Mouse (Mus musculus) v-Abl transformed pro-B cells (cell line): Measurements from ENCODE around the gene Pde6h.

Experiments
- in situ Hi-C, 2 experiments: fragments of 400-800 bp; cut with MboI; formaldehyde crosslinking; loops; one replicate each; pipeline ENCODE4 v1.15.1; 2025; ENCODE audit not compliant: unreplicated experiment in 2 of 2

The Pde6h gene

DNA sequence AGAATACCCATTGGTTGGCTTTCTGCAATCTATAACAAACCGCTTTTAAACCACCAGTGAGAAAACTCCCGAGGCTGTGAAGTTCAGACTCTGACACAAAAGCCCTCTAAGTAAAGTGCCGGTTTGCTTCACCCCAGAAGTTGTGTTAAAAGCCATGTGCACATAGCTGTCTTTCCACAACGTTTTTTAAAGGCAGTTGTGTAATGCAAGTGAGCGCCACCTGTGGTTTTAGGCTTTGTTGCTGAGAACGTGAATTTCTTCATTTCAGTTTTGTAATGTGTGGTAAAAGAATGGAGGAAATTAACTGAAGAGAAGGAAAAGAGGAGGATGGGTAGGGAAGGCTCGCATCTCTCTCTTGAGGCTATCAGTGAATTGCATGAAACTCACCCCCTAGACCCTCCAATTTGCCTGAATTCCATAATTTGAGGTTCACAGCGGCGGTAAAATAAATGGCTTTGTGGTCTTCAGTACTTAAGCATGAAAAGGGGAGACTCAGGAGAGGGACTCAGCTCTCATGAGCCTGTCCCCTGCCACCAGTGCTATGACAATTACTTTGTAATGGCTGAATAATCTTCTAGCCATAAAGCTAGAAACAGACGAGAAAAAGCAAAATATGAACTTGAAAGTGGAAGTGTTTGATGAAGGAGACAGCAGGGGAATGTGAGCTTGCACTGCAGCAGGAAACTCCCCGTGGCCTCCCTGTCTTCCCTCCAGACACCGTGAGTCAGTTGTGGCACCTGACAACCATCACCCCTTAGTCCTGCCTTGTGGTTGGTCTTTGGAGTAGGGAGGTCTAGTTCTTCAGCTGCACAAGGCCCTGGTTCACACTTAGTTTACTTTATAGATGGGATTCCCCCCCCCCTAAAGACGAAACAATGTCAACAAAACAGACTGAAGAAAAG is 41.2 kb downstream of the Pde6h start:
- in situ Hi-C loops = loop anchor here (5.0 to 10.0 kb wide), 3 partner anchors 33 to 103 kb away; no protein-coding TSS in a partner anchor

DNA sequence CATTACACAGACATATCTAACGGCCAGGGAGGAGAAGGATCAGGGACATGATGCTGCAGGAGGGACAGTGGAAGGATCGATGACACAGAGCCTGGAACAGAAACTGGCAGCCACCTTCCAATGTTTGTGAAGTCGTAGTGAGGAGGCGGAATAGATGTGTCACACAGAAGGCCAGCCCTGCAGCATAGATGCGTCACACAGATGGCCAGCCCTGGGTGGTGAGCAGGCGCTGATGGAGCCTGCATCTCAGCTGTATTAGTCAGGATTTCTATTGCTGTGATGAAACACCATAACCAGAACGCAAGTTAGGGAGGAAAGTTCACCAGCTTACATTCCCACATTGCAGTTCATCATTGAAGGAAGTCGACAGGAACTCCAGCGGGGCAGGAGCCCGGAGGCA is 42.3 kb downstream of the Pde6h start:
- in situ Hi-C loops = loop anchor here (5.0 to 10.0 kb wide), 3 partner anchors 34 to 104 kb away; no protein-coding TSS in a partner anchor

DNA sequence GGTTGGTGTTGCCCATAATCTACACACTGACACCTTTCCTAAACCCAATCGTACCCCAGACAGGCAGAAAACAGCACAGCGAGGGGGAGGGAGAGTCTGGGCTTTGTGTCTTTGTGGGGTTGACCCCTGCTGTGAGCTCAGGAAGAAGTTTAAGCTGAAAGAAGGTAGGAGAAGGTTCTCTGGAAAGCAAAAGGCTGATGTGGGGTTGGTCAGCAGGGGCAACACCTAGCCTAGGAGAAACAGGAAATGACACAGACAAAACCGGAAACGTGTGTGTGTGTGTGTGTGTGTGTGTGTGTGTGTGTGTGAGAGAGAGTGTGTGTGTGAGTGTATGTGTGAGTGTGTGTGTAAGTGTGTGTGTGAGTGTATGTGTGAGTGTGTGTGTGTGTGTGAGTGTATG is 43.8 kb downstream of the Pde6h start:
- in situ Hi-C loops = loop anchor here (5.0 to 10.0 kb wide), 3 partner anchors 35 to 105 kb away; no protein-coding TSS in a partner anchor

DNA sequence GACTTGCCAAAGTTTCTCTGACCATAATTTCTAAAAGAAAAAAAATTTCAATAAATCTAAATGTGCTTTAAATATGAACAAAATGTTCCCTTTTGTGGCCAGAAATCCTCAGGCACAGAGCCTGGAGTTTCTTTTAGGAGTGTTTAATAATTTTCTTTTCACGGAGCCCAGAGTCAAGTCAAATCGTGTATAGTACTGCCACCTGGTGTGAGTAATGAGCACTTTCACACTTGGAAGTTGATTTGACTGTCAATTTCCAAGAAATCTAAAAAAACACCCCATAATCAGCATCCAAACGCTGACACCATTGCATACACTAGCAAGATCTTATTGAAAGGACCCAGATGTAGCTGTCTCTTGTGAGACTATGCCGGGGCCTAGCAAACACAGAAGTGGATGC is 45.2 kb downstream of the Pde6h start:
- in situ Hi-C loops = loop anchor here (5.0 to 10.0 kb wide), 3 partner anchors 37 to 107 kb away; no protein-coding TSS in a partner anchor

DNA sequence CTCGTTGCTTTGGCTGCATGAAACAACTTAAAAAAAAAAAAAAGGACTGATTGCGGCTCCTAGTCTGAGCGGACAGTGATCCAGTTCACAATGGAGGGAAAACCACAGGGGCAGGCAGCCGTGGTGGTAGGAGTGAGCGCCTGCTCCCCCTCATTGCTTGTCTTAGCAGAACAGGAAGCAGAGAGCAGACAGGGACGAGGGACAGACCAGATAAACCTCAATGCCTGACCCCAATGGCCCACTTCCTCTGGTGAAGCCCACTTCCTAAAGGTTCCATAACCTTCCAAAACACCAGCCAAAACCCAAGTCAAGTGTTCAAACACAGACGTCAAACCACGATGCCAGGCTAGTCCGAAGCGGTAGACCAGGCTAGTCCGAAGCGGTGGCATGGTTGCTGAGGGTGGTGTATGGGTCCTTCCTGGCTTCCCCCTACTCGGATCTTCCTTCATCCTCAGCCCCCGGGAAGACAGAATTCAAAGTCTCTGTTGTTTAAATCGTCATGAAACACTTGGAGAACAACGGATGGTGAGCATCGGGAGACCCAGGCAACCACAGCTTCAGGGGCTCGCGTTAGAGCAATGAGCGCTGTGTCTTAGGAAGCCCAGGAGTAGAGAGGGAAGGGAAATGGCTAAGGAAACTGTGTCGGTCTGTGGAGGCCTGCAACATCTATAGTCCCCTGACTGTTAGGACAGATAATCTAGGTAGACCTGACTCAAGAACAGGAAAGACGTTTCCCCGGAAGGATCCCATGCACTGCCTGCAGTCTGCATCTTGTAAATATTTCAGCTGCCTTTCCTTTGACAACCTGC is 55.8 kb downstream of the Pde6h start:
- in situ Hi-C loops = loop anchor here (10.0 to 25.0 kb wide), 8 partner anchors 235 to 1892 kb away; partner anchors contain the start of gene Strap (in 1 of the 2)

DNA sequence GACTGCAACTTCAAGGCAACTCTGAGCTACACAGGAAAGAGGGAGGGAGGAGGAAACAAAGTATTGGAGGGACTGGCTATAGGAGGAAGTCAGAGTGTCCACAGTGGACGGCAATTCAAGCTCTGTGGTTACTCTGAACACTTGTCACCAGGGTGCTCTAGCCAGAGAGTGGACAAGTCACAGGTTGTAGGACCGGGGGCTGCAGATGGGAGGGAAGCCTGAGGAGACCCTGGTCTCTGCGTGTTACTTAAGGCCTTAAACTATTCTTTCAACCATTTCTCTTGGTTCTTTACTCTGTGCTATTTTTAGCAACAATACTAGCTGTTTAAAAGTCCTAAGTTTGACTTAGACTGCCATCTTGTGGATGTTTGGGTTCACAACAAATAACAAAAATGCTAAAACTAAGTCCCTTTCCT is 56.7 kb downstream of the Pde6h start:
- in situ Hi-C loops = loop anchor here (10.0 to 25.0 kb wide), 8 partner anchors 236 to 1893 kb away; partner anchors contain the start of gene Strap (in 1 of the 2)

DNA sequence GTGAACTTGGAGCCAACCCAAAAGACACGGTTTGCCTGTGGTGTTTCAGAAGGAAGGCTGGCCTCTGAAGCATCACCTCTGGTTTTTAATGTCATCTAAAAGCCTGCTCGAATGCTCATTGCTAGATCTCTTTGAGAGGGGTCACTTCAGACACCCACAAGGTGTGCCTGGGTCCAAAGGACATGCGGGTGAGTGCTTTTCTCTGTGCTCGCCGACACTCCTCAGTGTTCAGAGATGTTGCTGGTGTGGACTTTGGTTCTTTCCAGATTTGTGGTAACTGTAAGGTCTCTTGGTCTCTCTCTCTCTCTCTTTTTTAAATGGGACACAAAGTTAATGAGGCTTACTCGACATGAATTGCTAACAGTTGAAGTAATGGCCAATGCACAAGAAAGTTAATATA is 58.9 kb downstream of the Pde6h start:
- in situ Hi-C loops = loop anchor here (10.0 to 25.0 kb wide), 8 partner anchors 238 to 1895 kb away; partner anchors contain the start of gene Strap (in 1 of the 2)

DNA sequence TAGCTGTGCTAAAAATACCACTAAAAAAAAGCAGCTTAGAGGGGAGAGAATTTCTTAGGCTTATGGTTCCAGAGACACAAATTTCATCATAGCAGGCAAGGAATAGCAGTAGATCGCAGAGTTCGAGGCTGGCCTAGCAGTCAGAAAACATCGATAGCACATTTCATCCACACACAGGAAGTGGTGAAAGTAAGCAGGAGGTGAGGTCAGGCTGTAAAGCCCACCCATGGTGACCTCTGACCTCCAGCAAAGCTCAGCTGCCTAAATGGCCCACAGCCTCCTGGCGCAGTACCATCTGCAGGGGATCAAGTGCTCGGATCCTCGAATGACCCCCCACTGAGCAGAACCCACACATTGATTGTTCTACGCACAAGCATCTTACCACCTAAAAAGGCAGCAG is 59.6 kb downstream of the Pde6h start:
- in situ Hi-C loops = loop anchor here (10.0 to 25.0 kb wide), 8 partner anchors 238 to 1896 kb away; partner anchors contain the start of gene Strap (in 1 of the 2)

DNA sequence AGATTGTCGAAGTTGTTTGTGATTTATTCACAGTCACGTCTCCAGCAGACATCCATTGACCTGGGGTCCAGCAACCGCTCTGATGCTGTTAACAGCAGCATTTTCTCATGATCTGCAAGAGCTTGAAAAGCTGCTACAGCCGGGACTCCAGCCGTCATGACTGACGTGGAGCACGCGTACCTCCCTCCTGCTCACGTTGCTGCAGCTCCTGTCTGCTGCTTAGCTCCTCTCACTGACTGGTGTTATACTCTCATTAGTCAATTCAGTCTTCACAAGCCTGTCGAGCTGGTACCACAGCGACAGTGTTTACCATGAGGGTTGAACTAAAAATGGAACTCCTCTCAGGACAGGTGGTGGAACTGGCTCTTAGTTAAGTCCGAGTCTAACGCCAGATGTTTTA is 62.4 kb downstream of the Pde6h start:
- in situ Hi-C loops = loop anchor here (10.0 to 25.0 kb wide), 8 partner anchors 241 to 1899 kb away; partner anchors contain the start of gene Strap (in 1 of the 2)

DNA sequence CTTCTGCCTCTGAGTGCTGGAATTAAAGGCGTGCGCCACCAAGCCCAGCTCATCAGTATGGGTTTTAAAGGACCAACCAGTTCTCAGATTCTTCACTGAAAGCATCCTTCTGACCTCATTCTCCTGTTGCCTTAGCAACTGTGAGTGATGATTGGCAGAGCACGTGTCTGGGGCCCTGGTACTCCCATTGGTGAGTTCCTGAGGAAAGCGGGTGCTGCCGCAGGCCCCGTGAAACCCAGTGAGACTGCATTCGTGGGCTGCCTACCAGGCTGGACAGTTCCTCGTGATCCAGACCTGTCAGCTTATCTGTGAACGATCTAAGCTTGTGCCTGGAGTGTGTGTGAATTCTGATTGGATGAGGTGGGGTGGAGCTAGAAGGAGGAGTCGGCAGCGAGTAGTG is 63.1 kb downstream of the Pde6h start:
- in situ Hi-C loops = loop anchor here (10.0 to 25.0 kb wide), 8 partner anchors 242 to 1899 kb away; partner anchors contain the start of gene Strap (in 1 of the 2)

DNA sequence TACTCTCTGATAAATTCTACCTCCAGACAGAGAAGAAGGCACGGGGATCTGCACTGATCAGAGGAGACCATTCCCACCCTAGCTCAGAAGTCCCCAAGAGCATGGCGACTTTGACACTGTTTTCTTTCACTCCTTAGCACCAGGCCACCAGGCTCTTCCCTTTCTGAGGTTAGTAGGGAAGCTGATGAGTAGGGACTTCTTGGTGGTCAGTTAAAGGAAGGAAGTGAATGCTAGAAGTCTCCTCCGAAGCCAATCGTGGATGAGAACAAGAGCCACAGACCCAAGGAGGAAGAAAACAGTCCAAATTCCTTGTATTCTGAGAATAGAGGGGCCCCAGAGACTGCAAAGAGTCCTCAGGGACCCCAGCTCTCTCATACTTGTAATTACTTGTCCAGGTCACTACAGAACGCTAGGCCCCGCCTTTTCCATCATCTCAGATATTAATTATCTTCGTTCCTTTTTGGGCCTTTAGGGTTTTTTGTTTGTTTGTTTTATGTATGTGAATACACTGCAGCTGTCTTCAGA is 65.0 kb downstream of the Pde6h start:
- in situ Hi-C loops = loop anchor here (10.0 to 25.0 kb wide), 8 partner anchors 244 to 1901 kb away; partner anchors contain the start of gene Strap (in 1 of the 2)

DNA sequence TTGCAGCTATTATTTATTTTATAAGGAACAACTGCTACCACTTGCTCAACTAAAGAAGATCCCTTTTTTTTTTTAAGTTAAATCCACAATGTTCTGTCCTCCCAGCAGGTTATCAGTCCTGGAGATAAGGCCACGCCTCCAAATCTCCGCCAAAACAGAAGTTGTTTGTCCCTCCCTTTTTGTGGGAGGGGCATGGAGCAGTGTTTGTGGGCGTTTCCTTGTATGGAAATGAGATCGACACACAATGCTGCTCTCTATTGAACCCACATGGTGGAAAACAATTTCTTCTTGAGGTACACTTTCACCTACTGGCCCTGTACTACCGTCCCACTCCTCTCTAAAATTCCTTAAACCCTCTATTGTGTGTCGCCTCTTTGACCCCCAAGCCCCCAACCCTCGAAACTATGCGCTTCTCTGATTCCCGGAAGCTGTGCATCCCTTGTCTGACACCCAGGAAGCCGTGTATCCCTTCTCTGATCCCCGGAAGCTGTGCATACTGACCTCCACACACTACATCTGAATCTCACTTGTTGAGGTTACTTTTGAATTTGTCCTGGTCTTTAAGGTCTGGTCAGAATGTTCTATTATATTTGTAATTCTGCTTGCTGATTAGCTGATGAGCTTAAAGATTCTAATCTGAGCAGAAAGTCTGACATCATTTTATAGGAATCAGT is 66.3 kb downstream of the Pde6h start:
- in situ Hi-C loops = loop anchor here (10.0 to 25.0 kb wide), 8 partner anchors 245 to 1903 kb away; partner anchors contain the start of gene Strap (in 1 of the 2)

DNA sequence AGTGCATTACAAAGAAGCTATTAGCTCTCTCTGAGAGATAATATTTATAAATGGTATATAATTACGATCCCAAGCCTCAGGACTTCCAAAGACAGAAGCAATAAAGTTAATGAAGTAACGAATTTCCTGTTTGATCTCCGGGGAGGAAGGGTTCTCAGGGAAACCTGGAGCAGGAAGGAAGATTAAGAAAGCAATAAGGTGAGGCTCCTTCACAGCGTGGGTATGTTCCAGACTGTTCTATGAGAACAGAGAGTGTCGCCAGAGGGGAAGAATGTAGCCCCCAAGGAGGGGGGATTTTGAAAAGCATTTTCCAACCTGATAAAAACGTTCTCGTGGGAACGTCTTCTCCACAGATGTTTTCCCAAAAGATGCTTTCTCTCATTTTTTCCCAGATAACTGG is 66.9 kb downstream of the Pde6h start:
- in situ Hi-C loops = loop anchor here (25.0 kb wide), 4 partner anchors 747 to 1903 kb away; partner anchors contain the start of gene Strap (in 1 of the 2)

DNA sequence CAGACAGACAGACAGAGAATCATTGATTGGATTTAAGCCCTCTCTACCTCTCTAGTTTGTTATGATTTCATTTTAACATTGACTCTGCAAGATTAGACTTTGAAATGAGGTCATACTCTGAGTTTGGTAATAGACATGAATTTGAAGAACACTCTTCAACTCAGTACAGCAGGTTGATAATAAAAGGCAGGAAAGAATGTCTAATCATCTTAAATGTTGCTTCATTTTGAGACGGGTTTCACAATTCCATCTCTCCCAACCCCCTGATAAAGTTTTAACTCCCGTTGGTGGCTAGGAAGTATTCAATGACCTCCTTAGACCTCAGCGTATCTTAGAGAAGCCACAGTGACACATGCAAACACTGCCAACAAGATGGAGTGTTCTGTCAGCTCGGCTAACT is 69.9 kb downstream of the Pde6h start:
- in situ Hi-C loops = loop anchor here (25.0 kb wide), 4 partner anchors 744 to 1906 kb away; partner anchors contain the start of gene Strap (in 1 of the 2)

DNA sequence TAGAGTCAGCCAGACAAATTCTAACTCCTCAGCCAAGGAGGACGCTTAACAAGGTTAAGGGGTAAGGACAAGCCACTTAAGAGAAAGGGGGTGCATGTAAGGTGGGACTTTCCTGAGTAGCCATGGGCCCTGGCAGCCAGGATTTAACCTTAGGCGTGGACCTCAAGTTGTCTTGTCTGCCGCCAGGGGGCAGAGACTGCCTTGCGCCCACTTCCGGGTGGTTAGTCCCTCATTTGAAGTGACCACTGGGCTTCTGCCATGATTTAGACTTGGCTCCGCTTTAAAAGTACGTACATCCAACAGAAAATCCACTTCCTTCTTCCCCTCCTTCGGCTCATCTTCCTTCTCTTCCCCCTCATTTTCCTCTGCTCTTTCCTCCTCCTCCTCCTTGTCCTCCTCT is 71.9 kb downstream of the Pde6h start:
- in situ Hi-C loops = loop anchor here (25.0 kb wide), 4 partner anchors 742 to 1908 kb away; partner anchors contain the start of gene Strap (in 1 of the 2)

DNA sequence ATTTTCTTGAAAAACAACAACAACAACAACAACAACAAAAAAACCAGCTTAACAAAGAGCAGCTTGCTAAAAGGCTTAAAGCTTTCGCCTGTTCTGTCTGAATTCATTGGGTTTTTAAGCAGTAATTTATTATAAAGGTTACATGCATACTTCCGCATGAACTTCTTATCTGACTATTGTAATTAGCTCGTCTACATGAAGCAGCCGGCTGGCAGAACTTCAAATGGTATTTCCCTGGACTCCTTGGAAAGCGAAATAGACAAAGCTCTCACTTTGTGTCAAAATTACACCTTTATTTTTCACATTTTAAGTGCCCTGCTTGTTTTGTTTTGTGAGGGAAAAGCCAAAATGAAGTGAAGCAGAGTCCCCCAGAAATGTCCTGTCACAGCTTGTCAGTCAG is 72.7 kb downstream of the Pde6h start:
- in situ Hi-C loops = loop anchor here (25.0 kb wide), 4 partner anchors 741 to 1909 kb away; partner anchors contain the start of gene Strap (in 1 of the 2)

DNA sequence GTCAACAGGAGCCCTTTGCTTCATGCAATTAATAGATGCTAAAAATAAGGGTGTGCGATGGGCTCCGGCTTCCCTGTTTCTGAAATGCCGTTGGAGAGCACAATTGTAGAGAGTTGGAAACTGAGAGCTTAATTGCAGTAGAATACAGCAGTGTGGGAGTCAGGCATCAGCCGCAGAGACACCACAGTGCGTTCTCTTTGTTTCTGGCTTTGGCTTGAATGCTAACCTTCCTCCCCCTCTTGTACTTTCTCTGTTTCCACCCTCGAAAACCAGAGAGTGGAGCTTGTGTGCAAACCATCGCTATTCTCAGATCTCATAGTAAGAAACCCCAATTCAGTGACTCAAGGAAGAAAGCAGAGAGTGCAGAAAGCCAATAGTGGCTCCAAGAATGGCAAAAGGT is 74.5 kb downstream of the Pde6h start:
- in situ Hi-C loops = loop anchor here (25.0 kb wide), 4 partner anchors 739 to 1911 kb away; partner anchors contain the start of gene Strap (in 1 of the 2)

DNA sequence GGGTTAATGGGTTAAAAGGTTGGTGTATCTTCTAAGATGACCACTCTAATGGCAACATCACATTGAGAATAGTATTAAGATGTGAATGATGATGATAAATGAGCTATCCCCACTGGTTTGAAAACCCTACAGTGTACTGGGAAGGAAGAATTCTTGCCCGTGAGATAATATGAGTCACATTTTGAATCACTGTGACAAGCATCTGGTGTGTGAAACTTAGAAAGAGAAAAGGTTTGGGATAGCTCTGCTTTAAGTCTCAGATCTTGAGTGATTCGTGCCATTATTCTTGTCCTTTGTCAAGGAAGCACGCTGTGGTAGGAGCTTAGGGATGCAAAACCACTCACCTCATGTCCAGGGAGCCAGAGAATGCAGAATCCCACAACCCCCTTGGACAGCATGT is 75.4 kb downstream of the Pde6h start:
- in situ Hi-C loops = loop anchor here (25.0 kb wide), 4 partner anchors 738 to 1912 kb away; partner anchors contain the start of gene Strap (in 1 of the 2)
